Mouse (Mus musculus) liver, postnatal 0 days (tissue): ENCODE data around the gene Vac14. TPM values are rescaled to one million over a fixed set of nuclear protein-coding genes. Genes with fewer than 3 reads are reported as not detected.

ENCODE experiments used
- ATAC-seq: fragments of 200-750 bp; cut with Nextera tagmentation; 2 replicates; pipeline ENCODE4 v1.8.0; 2017; ENCODE audit warnings: mild to moderate bottlenecking, moderate library complexity
- DNase-seq: peaks from one replicate; pipeline ENCODE4 v3.0.0-alpha.2; 2016
- H3K27ac ChIP-seq: fragments of 300-500 bp; sonication (generic); 2 replicates; pipeline ENCODE4 v1.5.1; 2014; ENCODE audit warnings: antibody characterized with exemption, moderate library complexity, mild to moderate bottlenecking, low read depth
- H3K27me3 ChIP-seq: fragments of 300-500 bp; sonication (generic); 2 replicates; pipeline ENCODE4 v1.6.1; 2014; ENCODE audit warnings: low read length, control low read depth, mixed read lengths; ENCODE audit not compliant: insufficient read depth
- H3K36me3 ChIP-seq: fragments of 300-500 bp; sonication (generic); replicated peaks from 2 replicates; pipeline ENCODE4 v1.6.1; 2014; ENCODE audit warnings: mild to moderate bottlenecking, control low read depth, low read length, moderate library complexity, mixed read lengths; ENCODE audit not compliant: insufficient read depth
- H3K4me1 ChIP-seq: fragments of 300-500 bp; sonication (generic); 2 replicates; pipeline ENCODE4 v1.6.1; 2014; ENCODE audit warnings: antibody characterized with exemption, mild to moderate bottlenecking, control low read depth; ENCODE audit not compliant: insufficient read depth
- H3K4me2 ChIP-seq: fragments of 300-500 bp; sonication (generic); 2 replicates; pipeline ENCODE4 v1.6.1; 2014; ENCODE audit warnings: low read depth, mild to moderate bottlenecking, low read length, moderate library complexity, mixed read lengths
- H3K4me3 ChIP-seq: fragments of 300-500 bp; sonication (generic); 2 replicates; pipeline ENCODE4 v1.5.1; 2014; ENCODE audit warnings: low read depth, low read length
- H3K9ac ChIP-seq: fragments of 300-500 bp; sonication (generic); replicated peaks from 2 replicates; pipeline ENCODE4 v1.6.1; 2014; ENCODE audit warnings: mild to moderate bottlenecking, moderate library complexity
- H3K9me3 ChIP-seq: fragments of 300-500 bp; sonication (generic); 2 replicates; pipeline ENCODE4 v1.6.1; 2016; ENCODE audit warnings: mild to moderate bottlenecking, control low read depth, low read length, mixed read lengths
- CTCF ChIP-seq: sonication (generic); IDR thresholded peaks from 2 replicates; pipeline ENCODE4 v1.5.1; 2016; ENCODE audit warnings: antibody characterized with exemption, low read depth
- EP300 ChIP-seq: IDR thresholded peaks from 2 replicates; pipeline ENCODE4 v1.6.1; 2016; ENCODE audit warnings: antibody characterized with exemption, low read depth, mild to moderate bottlenecking
- WGBS: fragments of 180-500 bp; shearing (Covaris S2); extraction: QIAGEN DNeasy Blood & Tissue Kit; methylation state at CpG from one replicate; pipeline ENCODE4 v1.1.7; 2014; ENCODE audit not compliant: insufficient replicate concordance; 5-methylcytosine and 5-hydroxymethylcytosine counted together
- polyA plus RNA-seq: library from polyadenylated mRNA; unstranded; fragments of >200 nt; fragmentation: Nextera tagmentation; extraction: Ambion mirVana; gene quantifications from 2 replicates; pipeline ENCODE4 v1.2.1, GENCODE M21; 2015

Gene Vac14
- polyA plus RNA-seq, 1 experiment from 2014 or later = 5.5 TPM

GRCm38 (mm10) chr8:110700561-110700960, 82.2 kb downstream of the Vac14 start:
- Histone ChIP-seq H3K9me3 (no peaks in the 10 kb centered on the region), H3K4me3 (no peak overlapping the region), H3K4me2 (no peak overlapping the region), H3K27me3 (no peaks in the 10 kb centered on the region), H3K9ac (no peak overlapping the region), H3K4me1 (no peaks in the 10 kb centered on the region), H3K36me3 (peaks cover 5% of the 10 kb centered on the region), H3K27ac (no peak overlapping the region)
- WGBS = 81% methylated on average over 2 of the region's 2 CpGs
- ATAC-seq (no peak), DNase-seq (no peak)
- TF ChIP-seq EP300 = no peak

- 73% methylated on average over 9 of the region's 9 CpGs for WGBS
- TF ChIP-seq EP300 (no peak), CTCF (no peak)
- ATAC-seq = no peak
- H3K9me3 ChIP-seq = no peaks in the 10 kb centered on the region
- H3K27me3 ChIP-seq = no peaks in the 10 kb centered on the region
- no peak overlapping the region for H3K9ac ChIP-seq
- H3K27ac ChIP-seq = no peak overlapping the region
- H3K4me2 ChIP-seq = no peak overlapping the region
- no peak overlapping the region for H3K4me3 ChIP-seq
- H3K4me1 ChIP-seq = no peaks in the 10 kb centered on the region
- no peak for DNase-seq
- peaks cover 5% of the 10 kb centered on the region for H3K36me3 ChIP-seq
Measured at GRCm38 (mm10) chr8:110702636-110703459, 84.5 kb downstream of the Vac14 start.

GRCm38 (mm10) chr8:110703460-110704061, 85.2 kb downstream of the Vac14 start:
- Histone ChIP-seq H3K9ac (no peak overlapping the region), H3K4me3 (no peak overlapping the region), H3K9me3 (no peaks in the 10 kb centered on the region), H3K36me3 (peaks cover 5% of the 10 kb centered on the region), H3K4me2 (no peak overlapping the region), H3K27me3 (no peaks in the 10 kb centered on the region), H3K27ac (no peak overlapping the region), H3K4me1 (no peaks in the 10 kb centered on the region)
- ATAC-seq (no peak), DNase-seq (no peak)
- no peak for TF ChIP-seq EP300
- no peak for TF ChIP-seq CTCF
- 76% methylated on average over 9 of the region's 9 CpGs for WGBS

GRCm38 (mm10) chr8:110704103-110704502, 85.7 kb downstream of the Vac14 start:
- Histone ChIP-seq H3K27me3 (no peaks in the 10 kb centered on the region), H3K4me2 (no peak overlapping the region), H3K4me1 (no peaks in the 10 kb centered on the region), H3K27ac (no peak overlapping the region), H3K36me3 (peaks cover 3% of the 10 kb centered on the region), H3K9me3 (no peaks in the 10 kb centered on the region), H3K4me3 (no peak overlapping the region), H3K9ac (no peak overlapping the region)
- TF ChIP-seq EP300 = no peak
- no peak for TF ChIP-seq CTCF
- ATAC-seq (no peak), DNase-seq (no peak)
- 76% methylated on average over 3 of the region's 3 CpGs for WGBS

GRCm38 (mm10) chr8:110705391-110706287, 87.3 kb downstream of the Vac14 start:
- no peak overlapping the region for H3K27ac ChIP-seq
- 70% methylated on average over 14 of the region's 14 CpGs for WGBS
- no peak overlapping the region for H3K4me2 ChIP-seq

More at GRCm38 (mm10) chr8:110705391-110706287, 87.3 kb downstream of the Vac14 start:
- H3K9me3 ChIP-seq = no peaks in the 10 kb centered on the region
- H3K4me3 ChIP-seq = no peak overlapping the region
- H3K36me3 ChIP-seq = no peaks in the 10 kb centered on the region
- TF ChIP-seq CTCF (no peak), EP300 (no peak)
- peak; percentile 49; the same call in 1 of the 2 replicates for ATAC-seq
- no peak overlapping the region for H3K9ac ChIP-seq
- DNase-seq = no peak
- H3K4me1 ChIP-seq = no peaks in the 10 kb centered on the region
- no peaks in the 10 kb centered on the region for H3K27me3 ChIP-seq
